Mouse (Mus musculus) gastrocnemius, adult 2 months (tissue): ENCODE data around the gene Hist2h2bb. TPM values are rescaled to one million over a fixed set of nuclear protein-coding genes. Genes with fewer than 3 reads are reported as not detected.
"Not testable (repeated sequence)": the region's sequence is repeated elsewhere in the genome, so short reads cannot be mapped to it uniquely, and the experiment has no call there.

Source experiments
- DNase-seq: peaks from one replicate; pipeline ENCODE4 v3.0.0; 2022
- H3K27ac ChIP-seq: fragments of 200-600 bp; 2 replicates; pipeline ENCODE4 v1.8.1; 2022; ENCODE audit warnings: mild to moderate bottlenecking
- H3K4me3 ChIP-seq: fragments of 200-600 bp; 2 replicates; pipeline ENCODE4 v1.8.1; 2022; ENCODE audit warnings: mild to moderate bottlenecking, moderate library complexity
- CTCF ChIP-seq: fragments of 200-600 bp; IDR thresholded peaks from 2 replicates; pipeline ENCODE4 v1.8.1; 2022; ENCODE audit warnings: antibody characterized with exemption, mild to moderate bottlenecking, moderate library complexity
- intact Hi-C: fragments of 180-260 bp; cut with DNase I; formaldehyde crosslinking; loops from one replicate; pipeline ENCODE4 v1.15.1; 2025
- long read RNA-seq, 2 experiments: library from polyadenylated mRNA; stranded (forward); transcript quantifications; one replicate each; pipeline ENCODE4 v2.0.0; 2021
- total RNA-seq, 2 experiments: library from RNA; stranded (reverse); gene quantifications; 2 replicates each; pipeline ENCODE4 v1.2.3; 2021

The Hist2h2bb gene
- total RNA-seq: 10 to 100 TPM; 18.6 to 24.8 TPM
- long read RNA-seq, experiment 1: 0 reads
- long read RNA-seq, experiment 2: 0 reads

- TF ChIP-seq CTCF: no peak
- peak; percentile 90 for DNase-seq
- Histone ChIP-seq H3K4me3 (peak within 1 kb of the TSS; percentile 75), H3K27ac (peak within 1 kb of the TSS; percentile 95)
- intact Hi-C loops: loop anchor here (10.0 kb wide), 1 partner anchor 235 kb away; no protein-coding TSS in a partner anchor
Measured at GRCm38 (mm10) chr3:96269511-96270474, at the start of gene Hist2h2bb. Gene Hist2h2bb (plus strand): TSS chr3:96269752.

DNA sequence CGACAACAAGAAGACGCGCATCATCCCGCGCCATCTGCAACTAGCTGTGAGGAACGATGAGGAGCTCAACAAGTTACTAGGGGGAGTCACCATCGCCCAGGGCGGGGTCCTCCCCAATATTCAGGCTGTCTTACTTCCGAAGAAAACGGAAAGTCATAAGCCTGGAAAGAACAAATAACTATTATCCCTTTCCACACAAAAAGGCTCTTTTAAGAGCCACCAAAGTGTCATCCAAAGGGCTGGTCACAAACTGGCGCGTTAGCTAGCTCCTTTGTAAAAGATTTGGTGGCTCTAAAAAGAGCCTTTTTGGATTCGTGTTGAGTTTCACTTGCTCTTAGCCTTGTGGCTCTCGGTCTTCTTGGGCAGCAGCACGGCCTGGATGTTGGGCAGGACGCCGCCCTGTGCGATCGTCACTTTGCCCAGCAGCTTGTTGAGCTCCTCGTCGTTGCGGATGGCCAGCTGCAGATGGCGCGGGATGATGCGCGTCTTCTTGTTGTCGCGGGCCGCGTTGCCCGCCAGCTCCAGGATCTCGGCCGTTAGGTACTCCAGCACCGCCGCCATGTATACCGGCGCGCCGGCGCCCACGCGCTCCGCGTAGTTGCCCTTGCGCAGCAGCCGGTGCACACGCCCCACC is 49.3 kb upstream of the Hist2h2bb start:
- intact Hi-C loops: loop anchor here (2.0 kb wide), 1 partner anchor 43 kb away; the partner anchor contains the start of gene Hist2h4
- not testable (repeated sequence) for DNase-seq

GRCm38 (mm10) chr3:96220765-96221639 is 48.5 kb upstream of the Hist2h2bb start, which contains the start of the genes Hist2h2ac and Hist2h2be:
Gene Hist2h2ac (minus strand): TSS chr3:96220880.
Gene Hist2h2be (plus strand): TSS chr3:96221119.
- peak; percentile 0; the same call in 1 of the 2 replicates for TF ChIP-seq CTCF
- intact Hi-C loops: loop anchor here (2.0 kb wide), 1 partner anchor 42 kb away; the partner anchor contains the start of gene Hist2h4
- DNase-seq: peak; percentile 78

More for the DNA sequence above, 49.3 kb upstream of the Hist2h2bb start:
- Histone ChIP-seq H3K27ac (peak overlapping the region; percentile 97), H3K4me3 (peak overlapping the region; percentile 89)

GRCm38 (mm10) chr3:96221640-96222038 is 47.9 kb upstream of the Hist2h2bb start:
- no peak for DNase-seq
- intact Hi-C loops: loop anchor here (2.0 kb wide), 2 partner anchors 15 to 41 kb away; partner anchors contain the start of gene Hist2h4
- TF ChIP-seq CTCF: no peak

More at GRCm38 (mm10) chr3:96220765-96221639, 48.5 kb upstream of the Hist2h2bb start, which contains the start of the genes Hist2h2ac and Hist2h2be:
- peak within 1 kb of the TSS; percentile 89 for H3K4me3 ChIP-seq
- peak within 1 kb of the TSS; percentile 97 for H3K27ac ChIP-seq

DNA sequence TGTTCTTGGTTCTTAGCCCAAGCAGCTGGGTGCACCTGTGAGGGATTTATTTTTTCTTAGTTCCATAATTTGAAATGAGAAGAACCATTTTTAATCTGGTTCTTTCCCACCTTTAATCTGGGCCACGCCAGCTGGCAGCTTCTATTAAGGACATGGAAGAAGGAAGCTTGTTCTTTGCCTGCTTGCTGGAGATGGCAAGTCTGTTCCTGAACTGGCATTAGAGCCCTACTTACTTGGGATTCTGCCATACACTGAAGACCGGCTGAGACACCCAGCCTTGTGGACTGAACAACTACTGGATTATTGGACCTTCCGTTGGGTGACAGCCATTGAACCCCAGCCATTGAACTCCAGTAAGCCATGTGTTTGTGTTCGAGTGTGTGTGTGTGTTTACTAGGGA is 46.8 kb upstream of the Hist2h2bb start:
- no peak for DNase-seq
- intact Hi-C loops: loop anchor here (2.0 kb wide), 1 partner anchor 14 kb away; no protein-coding TSS in a partner anchor
- H3K27ac ChIP-seq: peak overlapping the region; percentile 97; the same call in 1 of the 2 replicates
- H3K4me3 ChIP-seq: no peak overlapping the region
- no peak for TF ChIP-seq CTCF

More at GRCm38 (mm10) chr3:96221640-96222038, 47.9 kb upstream of the Hist2h2bb start:
- Histone ChIP-seq H3K27ac (peak overlapping the region; percentile 97), H3K4me3 (peak overlapping the region; percentile 89)

GRCm38 (mm10) chr3:96225421-96225820 is 44.1 kb upstream of the Hist2h2bb start:
- no peak for DNase-seq
- intact Hi-C loops: no loop called here
- no peak overlapping the region for H3K27ac ChIP-seq
- no peak for TF ChIP-seq CTCF
- H3K4me3 ChIP-seq: no peak overlapping the region

DNA sequence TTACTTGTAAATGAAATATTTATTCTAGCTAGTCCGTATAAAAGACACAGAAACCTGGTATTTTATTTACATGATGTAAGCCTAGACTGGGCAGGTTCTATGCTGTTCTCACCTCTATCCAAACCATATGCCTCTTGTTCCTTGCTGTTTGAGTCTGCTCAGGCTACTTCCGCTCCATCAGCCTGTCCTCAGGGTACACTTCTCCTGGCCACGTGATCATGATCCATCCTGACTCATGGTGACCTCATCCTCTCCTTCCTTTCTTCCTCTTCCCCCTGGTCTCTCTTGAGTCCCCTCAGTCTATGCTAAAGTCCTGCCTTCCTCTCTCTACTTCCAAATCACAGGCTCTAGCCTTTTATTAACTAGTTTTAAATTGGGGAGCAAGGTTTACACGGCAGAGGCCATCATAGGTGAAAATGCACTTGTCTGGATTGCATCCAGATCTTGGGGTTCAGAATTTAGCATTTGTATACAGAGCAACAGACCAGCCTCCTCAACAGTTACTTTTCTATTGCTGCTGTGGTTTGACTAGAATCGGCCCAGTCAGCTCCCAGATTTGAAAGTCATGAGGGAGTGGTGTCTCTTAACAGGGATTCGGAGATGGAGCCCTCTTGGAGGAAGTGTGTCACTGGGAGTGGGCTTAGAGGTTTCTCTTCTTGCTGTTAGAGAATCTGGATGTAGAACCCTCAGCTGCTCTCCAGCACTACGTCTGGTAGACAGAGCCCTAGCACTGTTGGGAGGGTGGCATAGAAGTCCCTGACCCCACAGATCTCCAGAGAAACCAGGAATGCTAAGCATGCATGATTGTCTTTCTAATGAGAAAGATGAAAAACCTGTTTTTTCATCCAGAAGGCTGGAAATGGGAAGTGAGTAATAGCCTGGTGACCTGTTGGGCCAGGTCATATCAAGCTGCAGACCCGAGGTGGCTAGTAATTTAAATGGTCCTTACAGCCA is 42.6 kb upstream of the Hist2h2bb start:
- no peak for DNase-seq
- no peak overlapping the region for H3K27ac ChIP-seq
- intact Hi-C loops: no loop called here

GRCm38 (mm10) chr3:96228828-96229227 is 40.7 kb upstream of the Hist2h2bb start:
- Histone ChIP-seq H3K27ac (no peak overlapping the region), H3K4me3 (no peak overlapping the region)
- intact Hi-C loops: no loop called here
- TF ChIP-seq CTCF: no peak
- no peak for DNase-seq

More for the DNA sequence above, 42.6 kb upstream of the Hist2h2bb start:
- H3K4me3 ChIP-seq: no peak overlapping the region
- TF ChIP-seq CTCF: no peak

- no peak for TF ChIP-seq CTCF
- no peak for DNase-seq
- Histone ChIP-seq H3K27ac (no peak overlapping the region), H3K4me3 (no peak overlapping the region)
- intact Hi-C loops: no loop called here
Measured at GRCm38 (mm10) chr3:96230404-96230803, 39.1 kb upstream of the Hist2h2bb start.
